Mouse (Mus musculus) spleen, adult 12 weeks (tissue): Measurements from ENCODE around the gene Flrt3.

Source experiments
- DNase-seq: peaks from one replicate; pipeline ENCODE4 v3.0.0; 2022; ENCODE audit warnings: low spot score

The Flrt3 gene

DNA sequence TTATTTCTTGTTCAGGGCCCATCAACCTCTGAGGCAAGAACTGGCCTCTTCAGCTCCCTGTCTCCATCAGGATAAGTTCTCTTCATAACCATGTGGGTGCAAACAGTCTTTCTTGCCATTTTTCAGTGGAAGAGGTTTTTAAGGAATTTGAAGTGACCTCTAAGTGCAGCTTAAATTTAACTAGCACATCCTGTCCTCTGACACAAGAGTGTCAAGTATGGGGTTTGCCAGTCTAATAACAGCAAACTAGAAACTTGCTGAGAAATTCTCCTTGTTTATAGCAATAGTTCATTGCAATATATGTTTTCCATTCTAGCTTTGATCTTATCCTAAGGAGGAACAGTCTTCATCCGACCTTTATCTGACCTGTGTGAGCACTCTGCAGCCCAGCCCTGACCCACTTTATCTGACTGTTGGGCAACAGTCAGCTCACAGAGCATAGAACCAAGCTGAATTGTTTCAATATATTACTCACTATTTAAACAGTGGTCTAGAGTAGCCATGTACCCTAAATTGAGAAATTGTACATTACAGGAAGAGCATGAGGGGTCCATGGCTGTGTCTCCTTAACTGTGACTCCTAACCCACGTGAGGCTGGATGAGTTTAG lies 49.4 kb downstream of the Flrt3 start:
- no peak for DNase-seq

DNA sequence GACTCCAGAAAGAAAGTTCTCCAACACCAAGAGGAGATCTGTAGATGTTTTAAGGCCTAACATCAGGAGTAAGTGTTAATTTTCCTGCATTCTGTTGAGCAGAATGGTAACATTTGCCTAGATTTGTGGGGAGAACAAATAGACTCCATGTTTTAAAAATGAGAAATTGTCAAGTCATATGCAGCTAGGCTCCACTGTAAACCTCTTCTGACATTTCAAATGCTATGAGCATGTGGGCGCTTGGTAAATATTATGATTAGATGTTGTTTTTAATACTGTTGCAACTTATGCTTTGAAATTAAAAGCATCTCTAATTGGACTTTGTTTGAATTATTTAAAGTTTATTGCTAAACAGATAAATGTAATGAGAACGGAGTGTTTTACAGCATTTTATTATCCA lies 55.8 kb downstream of the Flrt3 start:
- no peak for DNase-seq
